Mouse (Mus musculus) layer of hippocampus, adult 9-10 months (tissue): ENCODE results near the gene Fxn.

Experiments used
- DNase-seq: peaks from one replicate; pipeline ENCODE4 v3.0.0; 2022; ENCODE audit warnings: low spot score

Gene Fxn

GRCm38 (mm10) chr19:24300994-24301767, 20.8 kb upstream of the Fxn start:
- DNase-seq = peak; percentile 48

GRCm38 (mm10) chr19:24293537-24293936, 13.1 kb upstream of the Fxn start:
- DNase-seq = no peak

GRCm38 (mm10) chr19:24284187-24284586, 3.8 kb upstream of the Fxn start:
- no peak for DNase-seq

GRCm38 (mm10) chr19:24281288-24281980, 1.0 kb upstream of the Fxn start:
- no peak for DNase-seq

GRCm38 (mm10) chr19:24279706-24280600, 452 bp downstream of the Fxn start:
- DNase-seq = peak; percentile 50

- no peak for DNase-seq
These were observed 1.5 kb downstream of the Fxn start for GRCm38 (mm10) chr19:24278859-24279258.

GRCm38 (mm10) chr19:24274281-24274680, 6.1 kb downstream of the Fxn start:
- no peak for DNase-seq

GRCm38 (mm10) chr19:24271746-24272426, 8.5 kb downstream of the Fxn start:
- peak; percentile 48 for DNase-seq

GRCm38 (mm10) chr19:24271326-24271725, 9.1 kb downstream of the Fxn start:
- no peak for DNase-seq

GRCm38 (mm10) chr19:24268531-24268930, 11.9 kb downstream of the Fxn start:
- no peak for DNase-seq

GRCm38 (mm10) chr19:24266046-24266830, 14.2 kb downstream of the Fxn start:
- no peak for DNase-seq

GRCm38 (mm10) chr19:24264991-24265390, 15.4 kb downstream of the Fxn start:
- peak; percentile 84 for DNase-seq

- DNase-seq = no peak
These were observed 17.7 kb downstream of the Fxn start for GRCm38 (mm10) chr19:24262736-24263135.

GRCm38 (mm10) chr19:24259390-24260351, 20.7 kb downstream of the Fxn start:
- DNase-seq = no peak

- no peak for DNase-seq
These were observed 22.0 kb downstream of the Fxn start for GRCm38 (mm10) chr19:24258368-24258767.

- DNase-seq = no peak
These were observed 22.4 kb downstream of the Fxn start for GRCm38 (mm10) chr19:24257962-24258361.

- DNase-seq = no peak
These were observed 26.6 kb downstream of the Fxn start for GRCm38 (mm10) chr19:24253657-24254260.

- no peak for DNase-seq
These were observed 28.5 kb downstream of the Fxn start for GRCm38 (mm10) chr19:24251869-24252268.

- DNase-seq = no peak
These were observed 37.1 kb downstream of the Fxn start for GRCm38 (mm10) chr19:24243340-24243739.
